8 mouse cellular contexts compared by ENCODE assay signal in the genomic region with DNA sequence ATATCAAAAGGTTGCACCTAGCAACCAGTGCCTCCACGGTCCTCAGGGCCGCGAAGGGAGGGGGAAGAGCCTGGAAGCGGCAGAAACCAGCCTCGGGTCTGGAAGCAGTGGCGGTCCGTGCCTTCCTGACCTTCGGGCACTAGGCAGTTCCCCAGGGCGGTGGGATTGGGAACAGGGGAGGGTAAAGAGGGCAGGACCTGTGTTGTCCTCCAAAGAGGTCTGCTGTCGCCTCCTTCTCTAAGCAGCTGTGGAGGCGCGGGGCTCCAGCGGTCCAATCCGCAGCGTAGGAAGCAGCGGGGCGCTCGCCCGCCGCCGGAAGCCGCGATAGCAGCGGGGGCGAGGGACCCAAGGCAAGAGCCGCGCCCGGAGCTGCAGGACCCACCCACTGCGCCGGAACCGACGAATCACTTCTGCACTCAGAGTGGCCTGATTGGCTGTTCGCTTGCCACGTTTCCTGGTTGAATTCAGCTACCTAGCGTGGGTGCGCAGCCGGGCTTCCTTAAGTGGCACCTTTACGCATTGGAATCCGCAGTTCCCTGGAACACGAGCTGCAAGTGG. TPM values are rescaled to one million over a fixed set of nuclear protein-coding genes. Genes with fewer than 3 reads are reported as not detected.
DNase-seq lines count a peak whose midpoint lies in the region; ATAC-seq and TF ChIP-seq lines count a peak whose summit lies in the region.

A gene (minus strand): TSS at position 384 of the 558 bp plus-strand sequence.

- H3K9me3 ChIP-seq in G1E (replicated peaks): no peaks in the 10 kb centered on the region
- no peaks in the 10 kb centered on the region for H3K9me3 ChIP-seq in lung, embryonic 16.5 days (ENCODE audit: control insufficient read depth, low read length)

- H3K4me3 ChIP-seq in G1E (ENCODE audit: low read depth, low read length): peak within 1 kb of the TSS; percentile 71
- peak within 1 kb of the TSS; percentile 77 for H3K4me3 ChIP-seq in lung, embryonic 16.5 days (ENCODE audit: low read length)

- H3K4me2 ChIP-seq in lung, embryonic 16.5 days (ENCODE audit: low read depth, low read length): peak within 1 kb of the TSS; percentile 80

- TF ChIP-seq CTCF in G1E (IDR thresholded peaks at IDR 0.05; ENCODE audit: low read depth, low read length): no peak

- H3K36me3 ChIP-seq in G1E (replicated peaks): peaks cover 9% of the 10 kb centered on the region
- H3K36me3 ChIP-seq in lung, embryonic 16.5 days (ENCODE audit: control insufficient read depth, insufficient read depth, low read length): 0 out of 2 replicates have a peak, but pooled peaks cover 4% of the 10 kb centered on the region

- under 1% methylated on average over 35 of the region's 40 CpGs for WGBS in lung, embryonic 16.5 days

- H3K27me3 ChIP-seq in G1E (ENCODE audit: insufficient read depth, low read length): no peaks in the 10 kb centered on the region
- no peaks in the 10 kb centered on the region for H3K27me3 ChIP-seq in lung, embryonic 16.5 days (ENCODE audit: control insufficient read depth, insufficient read depth, low read depth, low read length)

- DNase-seq in G1E (ENCODE audit: low spot score): peak; percentile 87
- DNase-seq in cerebellum, adult 8-10 months: peak; percentile 39
- DNase-seq in forelimb bud, embryonic 11.5 days (ENCODE audit: low read depth, low spot score): peak; percentile 87
- peak; percentile 64 for DNase-seq in layer of hippocampus, adult 9-10 months (ENCODE audit: low spot score)
- DNase-seq in ovary, postnatal 10 days (ENCODE audit: low spot score): peak; percentile 66
- peak; percentile 90 to 91 for DNase-seq in thymus, postnatal 10 days (ENCODE audit: low spot score in 2 of 2)

- H3K9ac ChIP-seq in lung, embryonic 16.5 days (ENCODE audit: low read length): peak within 1 kb of the TSS; percentile 86

- peak within 1 kb of the TSS; percentile 89 for H3K27ac ChIP-seq in lung, embryonic 16.5 days (ENCODE audit: low read length)

- peaks cover 4% of the 10 kb centered on the region for H3K4me1 ChIP-seq in G1E (ENCODE audit: insufficient read depth, low read depth, low read length)
- no peaks in the 10 kb centered on the region for H3K4me1 ChIP-seq in lung, embryonic 16.5 days (replicated peaks; ENCODE audit: control insufficient read depth, insufficient read depth, low read length)

- ATAC-seq in G1E (ENCODE audit: extremely low read depth, insufficient number of reproducible peaks, low FRiP score, poor library complexity, severe bottlenecking): peak; percentile 99
- peak; percentile 100 for ATAC-seq in hematopoietic stem cell, adult 5-6 weeks (replicated peaks in 1 of 2; ENCODE audit: insufficient read depth in 1 of 2, low FRiP score in 2 of 2, low TSS enrichment in 1 of 2, low read depth in 1 of 2, poor library complexity in 2 of 2, severe bottlenecking in 2 of 2)
- peak; percentile 100 for ATAC-seq in lung, embryonic 16.5 days (ENCODE audit: low read depth)

RNA-seq across cellular contexts. Expression of the gene that starts here (rescaled TPM):
- total RNA-seq in G1E (2014; fragmentation: Nextera tagmentation) (12.9 and 19.6 TPM in 2 replicates), G1E (2017) (9.6 and 9.9 TPM in 2 replicates)
- 2.0 and 2.3 TPM in 2 replicates for polyA plus RNA-seq in G1E (2012)
- total RNA-seq in hematopoietic stem cell, adult 5-6 weeks (2017): 12.6 and 17.6 TPM in 2 replicates
- 15.6 and 17.3 TPM in 2 replicates for polyA plus RNA-seq in lung, embryonic 16.5 days (2015; fragmentation: Nextera tagmentation; extraction: Ambion mirVana)

Comparison
In these comparisons a context has a peak if more than half of its experiments do, and no peak if none do; other contexts are left out.
1. Peak in every context shown above with its lines: DNase-seq, ATAC-seq, H3K4me3 ChIP-seq and H3K27ac ChIP-seq.
2. DNase-seq: peak in every context shown above with its lines; median percentile 90 in thymus, postnatal 10 days; 87 in G1E; 87 in forelimb bud, embryonic 11.5 days; 66 in ovary, postnatal 10 days; 64 in layer of hippocampus, adult 9-10 months; 39 in cerebellum, adult 8-10 months.